Mouse (Mus musculus): ENCODE data around the gene Prelid3b.

Prelid3b gene

GRCm38 (mm10) chr2:174463370-174463769, 9.5 kb downstream of the Prelid3b start:
- no peak for DNase-seq (ENCODE audit: low read depth)

GRCm38 (mm10) chr2:174459365-174459764, 13.5 kb downstream of the Prelid3b start:
- DNase-seq (ENCODE audit: low read depth): no peak

GRCm38 (mm10) chr2:174453681-174454080, 19.2 kb downstream of the Prelid3b start:
- no peak for DNase-seq (ENCODE audit: low read depth)

- DNase-seq (ENCODE audit: low read depth): no peak
Observed at GRCm38 (mm10) chr2:174450353-174450752, 22.5 kb downstream of the Prelid3b start, which contains the start of gene Tubb1. TSS of gene Tubb1 (plus strand) at chr2:174450695.

GRCm38 (mm10) chr2:174448405-174448804, 24.5 kb downstream of the Prelid3b start:
- no peak for DNase-seq (ENCODE audit: low read depth)

GRCm38 (mm10) chr2:174446905-174447304, 26.0 kb downstream of the Prelid3b start:
- no peak for DNase-seq (ENCODE audit: low read depth)

- DNase-seq (ENCODE audit: low read depth): no peak
Observed at GRCm38 (mm10) chr2:174446492-174446891, 26.4 kb downstream of the Prelid3b start.

GRCm38 (mm10) chr2:174445018-174445417, 27.9 kb downstream of the Prelid3b start:
- no peak for DNase-seq (ENCODE audit: low read depth)

- DNase-seq (ENCODE audit: low read depth): no peak
Observed at GRCm38 (mm10) chr2:174444359-174444758, 28.5 kb downstream of the Prelid3b start.

GRCm38 (mm10) chr2:174443046-174443445, 29.8 kb downstream of the Prelid3b start:
- DNase-seq (ENCODE audit: low read depth): no peak

- DNase-seq (ENCODE audit: low read depth): peak; percentile 56
Observed at GRCm38 (mm10) chr2:174442460-174442859, 30.4 kb downstream of the Prelid3b start.

- no peak for DNase-seq (ENCODE audit: low read depth)
Observed at GRCm38 (mm10) chr2:174441898-174442297, 31.0 kb downstream of the Prelid3b start.

- DNase-seq (ENCODE audit: low read depth): no peak
Observed at GRCm38 (mm10) chr2:174439961-174440360, 32.9 kb downstream of the Prelid3b start.

- no peak for DNase-seq (ENCODE audit: low read depth)
Observed at GRCm38 (mm10) chr2:174439450-174439838, 33.4 kb downstream of the Prelid3b start.

GRCm38 (mm10) chr2:174438737-174439449, 34.0 kb downstream of the Prelid3b start, which contains the start of gene Ctsz:
TSS of gene Ctsz (minus strand) at chr2:174439039.
- DNase-seq (ENCODE audit: low read depth): peak; percentile 83

GRCm38 (mm10) chr2:174438181-174438580, 34.7 kb downstream of the Prelid3b start:
- DNase-seq (ENCODE audit: low read depth): no peak

GRCm38 (mm10) chr2:174437697-174437982, 35.2 kb downstream of the Prelid3b start:
- DNase-seq (ENCODE audit: low read depth): peak; percentile 58

GRCm38 (mm10) chr2:174436916-174437696, 35.8 kb downstream of the Prelid3b start:
- DNase-seq (ENCODE audit: low read depth): no peak

- peak; percentile 18 for DNase-seq (ENCODE audit: low read depth)
Observed at GRCm38 (mm10) chr2:174436076-174436701, 36.7 kb downstream of the Prelid3b start.

GRCm38 (mm10) chr2:174434943-174435342, 37.9 kb downstream of the Prelid3b start:
- DNase-seq (ENCODE audit: low read depth): no peak

GRCm38 (mm10) chr2:174428996-174429591, 43.8 kb downstream of the Prelid3b start:
- DNase-seq (ENCODE audit: low read depth): no peak

GRCm38 (mm10) chr2:174428076-174428835, 44.6 kb downstream of the Prelid3b start:
- no peak for DNase-seq (ENCODE audit: low read depth)

Data from induced T-regulatory cell, adult 2 months (primary cell).